Mouse (Mus musculus): ENCODE measurements around the gene Ipo11. TPM values are rescaled to one million over a fixed set of nuclear protein-coding genes. Genes with fewer than 3 reads are reported as not detected.

The Ipo11 gene
- polyA plus RNA-seq, 2 experiments from 2014 or later, result 24.3 to 29.5 TPM

DNA sequence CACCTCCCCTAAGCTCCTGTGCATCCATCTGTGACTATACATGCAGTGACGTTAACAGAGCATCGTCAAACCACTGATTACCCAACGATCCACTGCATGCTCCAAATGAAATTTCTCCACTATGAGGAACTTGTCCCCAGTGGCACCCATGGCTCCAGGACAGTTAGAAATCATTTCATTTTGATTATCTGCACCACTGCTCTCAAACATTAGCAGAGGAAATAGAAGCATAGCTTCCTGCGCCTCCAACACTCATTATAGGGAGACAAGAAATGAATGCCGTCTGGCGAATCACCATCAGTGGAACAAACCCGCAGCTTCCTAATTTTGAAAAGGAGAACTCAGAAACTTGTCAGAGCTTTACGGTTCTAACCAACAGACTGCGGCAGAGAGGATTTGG is 123.7 kb downstream of the Ipo11 start:
- ATAC-seq, result no peak

GRCm38 (mm10) chr13:106810156-106810555 is 126.6 kb downstream of the Ipo11 start:
- no peak for ATAC-seq

DNA sequence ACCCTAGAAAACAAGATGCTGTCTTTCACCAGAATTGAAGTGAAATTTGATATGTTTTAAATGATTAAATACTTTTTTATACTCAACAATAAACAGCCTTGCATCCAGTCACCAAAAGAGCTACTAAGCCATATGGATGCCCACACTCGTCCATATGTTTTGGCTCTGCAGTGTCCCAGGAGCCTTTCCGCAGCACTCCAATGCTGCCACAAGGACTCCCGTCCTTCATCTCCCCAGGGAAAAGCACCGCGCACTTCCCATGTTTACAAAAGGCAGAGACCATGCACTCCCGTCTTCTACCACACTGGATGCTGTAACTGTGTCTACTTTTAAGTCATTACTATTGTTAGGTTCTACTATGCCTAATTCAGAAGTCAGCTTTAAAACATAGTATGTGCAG is 127.9 kb downstream of the Ipo11 start:
- no peak for ATAC-seq

DNA sequence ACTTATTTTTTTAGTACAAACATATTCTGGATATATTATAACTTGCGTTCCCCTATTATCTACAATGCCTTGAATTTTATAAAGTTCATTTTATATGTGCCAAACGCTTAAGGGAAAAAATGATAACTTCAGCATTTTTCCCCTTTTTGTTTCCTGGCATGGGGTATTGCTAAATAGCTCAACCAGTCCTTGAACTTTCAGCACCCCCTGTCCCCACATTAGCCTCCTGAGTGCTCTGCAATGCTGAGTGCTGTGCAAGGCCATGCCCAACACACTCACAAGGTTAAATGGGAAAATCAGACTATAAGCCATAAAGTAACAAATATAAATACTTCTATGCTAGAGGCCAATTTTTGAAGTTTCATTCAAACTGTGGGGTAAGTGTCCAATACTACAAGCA is 128.4 kb downstream of the Ipo11 start:
- no peak for ATAC-seq

DNA sequence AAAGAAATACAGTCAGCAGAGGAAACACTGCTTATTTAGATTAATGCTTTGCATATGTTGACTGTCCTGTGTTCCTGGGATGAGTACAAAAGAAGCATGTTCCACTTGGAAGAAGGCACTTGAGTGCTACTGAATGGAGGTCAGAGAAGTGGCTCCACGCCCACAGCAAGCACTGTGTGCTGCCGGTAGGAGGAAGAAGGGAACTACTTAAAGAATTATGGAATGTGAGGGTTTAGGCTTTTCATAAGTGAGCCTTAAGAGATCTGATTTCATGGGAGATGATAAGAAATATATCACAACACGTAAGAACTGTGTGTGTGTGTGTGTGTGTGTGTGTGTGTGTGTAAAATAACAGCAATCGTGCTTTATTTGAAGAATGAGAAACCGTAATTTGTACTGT is 129.5 kb downstream of the Ipo11 start:
- no peak for ATAC-seq

- no peak for ATAC-seq
Measured at GRCm38 (mm10) chr13:106805146-106805545, 131.6 kb downstream of the Ipo11 start.

DNA sequence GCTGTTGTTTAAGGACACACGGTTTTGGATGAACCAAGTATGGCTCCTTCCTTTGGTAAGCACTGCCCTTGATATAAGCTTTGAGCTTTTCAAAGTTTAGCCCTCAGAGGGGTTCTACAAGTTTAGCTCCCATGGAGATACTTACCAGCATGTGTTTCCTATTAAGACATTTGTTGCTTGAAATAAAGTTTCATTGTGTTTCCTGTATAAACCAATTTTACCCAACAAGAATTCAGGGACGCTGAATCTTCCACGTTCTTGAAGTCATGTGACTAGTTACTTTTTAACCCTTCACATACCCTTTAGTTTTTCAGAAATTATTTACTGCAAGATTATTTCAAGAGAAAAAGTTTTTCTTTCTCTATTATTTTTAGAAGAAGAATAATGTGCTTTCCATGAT is 138.7 kb downstream of the Ipo11 start:
- no peak for ATAC-seq

- ATAC-seq, result no peak
Measured at GRCm38 (mm10) chr13:106788817-106789216, 147.9 kb downstream of the Ipo11 start.

GRCm38 (mm10) chr13:106768807-106769206 is 168.0 kb downstream of the Ipo11 start:
- ATAC-seq, result no peak

GRCm38 (mm10) chr13:106762611-106763010 is 174.1 kb downstream of the Ipo11 start:
- ATAC-seq, result no peak

GRCm38 (mm10) chr13:106761661-106762060 is 175.1 kb downstream of the Ipo11 start:
- ATAC-seq, result no peak

DNA sequence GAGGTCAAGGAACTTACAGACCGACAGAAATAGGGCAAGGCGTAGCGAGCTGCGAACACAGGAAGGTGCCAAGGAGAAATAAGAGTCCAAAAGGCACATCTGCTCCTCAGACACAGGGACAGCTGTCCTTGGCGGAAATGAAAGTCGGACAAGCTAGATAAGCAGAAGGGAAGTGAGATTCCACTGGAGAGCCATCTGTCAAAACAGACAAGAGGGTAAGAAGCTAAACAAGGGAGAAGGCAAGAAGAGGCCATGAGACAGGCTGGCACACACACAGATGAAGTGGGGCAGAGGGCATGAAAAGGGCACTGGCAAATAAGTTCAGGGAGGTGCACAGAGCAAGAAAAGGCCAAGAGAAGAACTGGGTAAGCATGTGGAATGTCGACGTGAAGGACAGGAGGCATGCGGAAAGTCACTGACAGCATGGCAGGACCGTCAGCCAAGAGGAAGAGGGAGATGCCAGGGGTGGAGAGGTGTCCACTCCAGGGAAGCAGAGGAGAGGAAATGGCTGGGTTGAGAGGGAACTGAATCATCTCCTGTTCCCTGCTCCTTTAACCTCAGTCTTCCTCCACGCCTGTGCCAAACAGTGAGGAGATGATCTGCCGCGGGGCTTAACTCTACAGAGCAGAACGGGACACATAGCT is 176.4 kb downstream of the Ipo11 start:
- ATAC-seq, result no peak

GRCm38 (mm10) chr13:106755892-106756291 is 180.9 kb downstream of the Ipo11 start:
- ATAC-seq, result no peak

DNA sequence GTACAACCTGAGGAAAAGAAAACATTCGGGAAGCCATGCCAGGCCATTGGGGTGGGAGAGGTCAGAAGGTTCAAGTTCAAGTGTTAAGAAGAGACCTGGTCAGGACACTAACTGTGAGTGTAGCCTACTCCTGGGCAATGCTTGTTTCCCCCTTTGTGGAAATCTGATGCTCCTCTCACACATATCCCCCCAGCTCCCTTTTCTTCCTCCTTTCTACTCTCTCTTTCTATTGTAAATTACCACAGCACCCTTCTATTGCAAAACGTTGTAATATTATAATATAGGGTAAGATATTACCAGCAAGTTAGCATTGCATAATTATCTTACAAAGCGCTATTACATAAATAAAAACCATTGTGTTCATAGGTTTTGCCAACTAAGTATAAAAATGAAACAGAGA is 182.5 kb downstream of the Ipo11 start:
- ATAC-seq, result no peak

DNA sequence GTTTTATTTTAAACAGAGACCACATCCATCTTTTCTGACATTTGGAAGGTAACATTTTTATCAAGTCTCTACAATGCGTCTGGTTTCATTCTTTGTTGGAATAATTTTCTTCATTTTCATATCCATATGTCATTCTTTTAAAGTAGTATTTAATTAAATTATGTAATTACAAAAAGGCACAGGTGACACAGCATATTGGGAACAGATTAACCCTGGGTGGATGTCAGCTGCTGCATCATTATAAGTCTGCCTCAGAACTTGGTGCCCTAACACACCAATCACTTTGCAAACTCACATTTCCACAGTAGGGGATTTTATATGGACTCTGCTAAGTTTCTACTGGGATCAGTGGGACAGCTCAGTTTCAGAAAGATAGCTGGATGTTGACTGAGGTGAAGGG is 184.8 kb downstream of the Ipo11 start:
- ATAC-seq, result no peak

DNA sequence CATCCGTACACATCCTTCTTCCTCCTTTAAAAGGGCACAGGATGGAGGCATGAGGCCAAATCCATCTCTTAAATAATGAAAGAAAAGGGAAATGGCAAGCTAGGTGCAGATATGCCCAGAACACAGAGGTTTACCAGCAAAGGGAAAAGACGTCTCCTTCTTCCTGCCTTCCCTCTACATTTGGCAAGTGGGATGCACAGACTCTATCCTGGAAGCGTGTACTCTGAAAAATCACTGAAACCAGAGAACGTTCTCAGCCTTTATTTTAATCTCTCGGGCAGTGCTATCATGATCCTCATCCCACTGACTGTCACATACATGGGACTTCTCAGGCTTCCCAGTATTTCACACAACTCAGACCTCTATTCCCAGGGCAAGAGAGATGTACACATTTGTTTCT is 189.9 kb downstream of the Ipo11 start:
- no peak for ATAC-seq

GRCm38 (mm10) chr13:106745201-106745600 is 191.6 kb downstream of the Ipo11 start:
- ATAC-seq, result no peak

Other genes starting within 250 kb of the Ipo11 start
- 10 to 100 TPM; 27.8 to 30.3 TPM for gene Dimt1, start 10.2 kb upstream of the Ipo11 start, polyA plus RNA-seq (2017; shearing (Covaris generic))
- gene Kif2a, start 85.2 kb upstream of the Ipo11 start, polyA plus RNA-seq (2017; shearing (Covaris generic)), result 10 to 100 TPM; 11.0 to 15.2 TPM

All from CD4-positive, CD25-positive, alpha-beta regulatory T cell, adult 4 months (primary cell).